ENCODE assay signal across 8 mouse cellular contexts in genomic region chr4:126601597-126602444, GRCm38 (mm10). TPM values are rescaled to one million over a fixed set of nuclear protein-coding genes. Genes with fewer than 3 reads are reported as not detected.
DNase-seq lines count a peak whose midpoint lies in the region; ATAC-seq lines count a peak whose summit lies in the region.

No protein-coding gene starts in this region.

- DNase-seq in gastrocnemius, postnatal 10 days = peak; percentile 20
- no peak for DNase-seq in gastrocnemius, postnatal 25 days
- DNase-seq in embryo, embryonic 11 days = peak; percentile 86
- peak; percentile 37 to 51 for DNase-seq in layer of hippocampus, adult 18-20 months (ENCODE audit: low spot score in 2 of 2)
- peak; percentile 34 for DNase-seq in urinary bladder, postnatal 25 days (ENCODE audit: low spot score)
- DNase-seq in spleen, postnatal 4 days (ENCODE audit: low spot score in 2 of 2) = no peak

- ATAC-seq in hematopoietic stem cell, adult 5-6 weeks (replicated peaks in 1 of 2; ENCODE audit: insufficient read depth in 1 of 2, low FRiP score in 2 of 2, low TSS enrichment in 1 of 2, low read depth in 1 of 2, poor library complexity in 2 of 2, severe bottlenecking in 2 of 2) = peak; percentile 43 to 47; a peak in 1 of 4 replicates
- ATAC-seq in megakaryocyte-erythroid progenitor cell, adult 5-6 weeks (replicated peaks; ENCODE audit: low FRiP score, low TSS enrichment, poor library complexity, severe bottlenecking) = 0 out of 2 replicates have a peak, but pooled peaks have one; percentile 31

RNA-seq across cellular contexts. Expression of gene 5730409E04Rik, which starts 7.8 kb away (rescaled TPM):
- total RNA-seq in gastrocnemius, postnatal 10 days (2021) = 10 to 100 TPM; 13.1 to 14.7 TPM
- 10 to 100 TPM; 14.3 to 17.8 TPM for total RNA-seq in gastrocnemius, postnatal 25 days (2021)
- 7.6 and 15.5 TPM in 2 replicates for total RNA-seq in hematopoietic stem cell, adult 5-6 weeks (2017)
- total RNA-seq in layer of hippocampus, adult 18-20 months (2021) = 10 to 100 TPM; 70.4 to 71.1 TPM
- total RNA-seq in megakaryocyte-erythroid progenitor cell, adult 5-6 weeks (2014; fragmentation: Nextera tagmentation) = 0.37 TPM in 1 of 2 replicates, not detected in the other
- total RNA-seq in megakaryocyte-erythroid progenitor cell, adult 5-6 weeks (2017) = 0.53 TPM in 1 of 2 replicates, not detected in the other

RNA-seq across cellular contexts. Expression of gene Clspn, which starts 45.1 kb away (rescaled TPM):
- total RNA-seq in gastrocnemius, postnatal 10 days (2021) = 1 to 10 TPM; 5.7 to 6.9 TPM
- 1 to 10 TPM in 1 of 2 experiments, under 1 TPM in 1; 0.61 to 1.1 TPM for total RNA-seq in gastrocnemius, postnatal 25 days (2021)
- total RNA-seq in hematopoietic stem cell, adult 5-6 weeks (2017) = 80.7 and 94.8 TPM in 2 replicates
- total RNA-seq in layer of hippocampus, adult 18-20 months (2021) = under 1 TPM; 0.87 to 0.91 TPM
- total RNA-seq in megakaryocyte-erythroid progenitor cell, adult 5-6 weeks (2014; fragmentation: Nextera tagmentation) = 48.9 and 73.1 TPM in 2 replicates
- 92.8 and 119 TPM in 2 replicates for total RNA-seq in megakaryocyte-erythroid progenitor cell, adult 5-6 weeks (2017)

Comparison
In these comparisons a context has a peak if more than half of its experiments do, and no peak if none do; other contexts are left out.
1. DNase-seq: peak in gastrocnemius, postnatal 10 days (single experiment), embryo, embryonic 11 days (single experiment), layer of hippocampus, adult 18-20 months (2 of 2) and urinary bladder, postnatal 25 days (single experiment); none in gastrocnemius, postnatal 25 days (single experiment) and spleen, postnatal 4 days (0 of 2).
2. RNA of gene Clspn, which starts 45.1 kb away (total RNA-seq): 48.9 to 119 TPM in megakaryocyte-erythroid progenitor cell, adult 5-6 weeks and 80.7 to 94.8 TPM in hematopoietic stem cell, adult 5-6 weeks; 5.7 to 6.9 TPM in gastrocnemius, postnatal 10 days, 0.61 to 1.1 TPM in gastrocnemius, postnatal 25 days and 0.87 to 0.91 TPM in layer of hippocampus, adult 18-20 months; every median in the first group is over 4 times any median in the second.